In the genomic region with DNA sequence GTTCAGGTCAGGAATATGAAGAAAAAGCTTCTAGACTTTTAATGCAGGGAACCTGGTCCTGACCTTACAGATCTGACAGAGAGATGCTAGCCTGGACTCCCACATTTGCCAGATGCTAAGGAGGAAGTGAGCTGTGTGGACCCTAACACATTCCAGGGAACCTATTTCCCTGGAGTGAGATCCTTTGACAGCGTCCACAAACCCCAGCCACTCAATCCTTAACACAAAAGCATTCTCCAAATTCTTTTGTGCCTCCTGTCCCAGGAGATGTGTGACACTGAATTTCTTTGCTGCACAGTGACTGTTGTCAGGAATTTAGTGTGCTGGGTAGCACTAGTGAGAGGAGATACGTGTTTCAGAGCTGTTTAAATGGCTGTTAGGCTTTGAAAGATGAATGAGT, we compare ENCODE assay signal across 32 mouse cellular contexts. TPM values are rescaled to one million over a fixed set of nuclear protein-coding genes. Genes with fewer than 3 reads are reported as not detected.
DNase-seq lines count a peak whose midpoint lies in the region; ATAC-seq lines count a peak whose summit lies in the region.
"Had no signal": no experiment of that assay in that cellular context is flagged by ENCODE, and none has a peak within 500 bp of the region (broad histone marks: within the 10 kb centered on the region; RNA-seq: fewer than 3 reads in every experiment).

No protein-coding gene starts in this region.

- peak; percentile 9 for DNase-seq in embryo, embryonic 11.5 days (ENCODE audit: low read depth, low spot score)
- DNase-seq in embryo, embryonic 11 days: no peak
- DNase-seq in hindbrain, embryonic 10.5 days (ENCODE audit: low spot score): no peak
- DNase-seq in 3T3-L1 (ENCODE audit: low read depth, low spot score): peak; percentile 54
- DNase-seq in embryonic facial prominence, embryonic 10.5 days (ENCODE audit: low spot score): no peak
- DNase-seq in adrenal gland, adult 18-20 months (ENCODE audit: low spot score in 2 of 2): no peak
- no peak for DNase-seq in urinary bladder, adult 18-20 months (ENCODE audit: low spot score in 2 of 2)
- DNase-seq: adrenal gland, postnatal 14 days; cerebellum, adult 9-10 months; kidney, adult 9 months; kidney, postnatal 14 days; left cerebral cortex, postnatal 4 days; thymus, adult 2 months; thymus, postnatal 4 days had no signal

- no peak for ATAC-seq in hindbrain, embryonic 13.5 days (ENCODE audit: low FRiP score)
- ATAC-seq: hindbrain, embryonic 16.5 days; intestine, embryonic 15.5 days had no signal

- H3K4me3 ChIP-seq in hindbrain, embryonic 10.5 days: no peak overlapping the region
- no peak overlapping the region for H3K4me3 ChIP-seq in hindbrain, embryonic 13.5 days
- H3K4me3 ChIP-seq in embryonic facial prominence, embryonic 10.5 days: no peak overlapping the region
- H3K4me3 ChIP-seq: intestine, embryonic 15.5 days; limb, embryonic 15.5 days; midbrain, embryonic 12.5 days had no signal

- peaks cover 19% of the 10 kb centered on the region for H3K4me1 ChIP-seq in hindbrain, embryonic 10.5 days (replicated peaks)
- H3K4me1 ChIP-seq in hindbrain, embryonic 13.5 days (replicated peaks): 0 out of 2 replicates have a peak, but pooled peaks cover 3% of the 10 kb centered on the region
- H3K4me1 ChIP-seq in embryonic facial prominence, embryonic 10.5 days: peaks cover 18% of the 10 kb centered on the region
- H3K4me1 ChIP-seq: intestine, embryonic 15.5 days; limb, embryonic 15.5 days had no signal

- H3K36me3 ChIP-seq in hindbrain, embryonic 10.5 days: no peaks in the 10 kb centered on the region
- H3K36me3 ChIP-seq in hindbrain, embryonic 13.5 days: no peaks in the 10 kb centered on the region
- H3K36me3 ChIP-seq in embryonic facial prominence, embryonic 10.5 days (replicated peaks): no peaks in the 10 kb centered on the region
- H3K36me3 ChIP-seq: G1E; intestine, embryonic 15.5 days; limb, embryonic 15.5 days; midbrain, embryonic 12.5 days had no signal

- no peaks in the 10 kb centered on the region for H3K9me3 ChIP-seq in hindbrain, embryonic 10.5 days
- no peaks in the 10 kb centered on the region for H3K9me3 ChIP-seq in hindbrain, embryonic 13.5 days
- no peaks in the 10 kb centered on the region for H3K9me3 ChIP-seq in embryonic facial prominence, embryonic 10.5 days
- H3K9me3 ChIP-seq: intestine, embryonic 15.5 days; limb, embryonic 15.5 days; midbrain, embryonic 12.5 days had no signal

- no peaks in the 10 kb centered on the region for H3K27me3 ChIP-seq in hindbrain, embryonic 10.5 days (ENCODE audit: insufficient read depth, poor library complexity, severe bottlenecking)
- no peaks in the 10 kb centered on the region for H3K27me3 ChIP-seq in hindbrain, embryonic 13.5 days
- H3K27me3 ChIP-seq in embryonic facial prominence, embryonic 10.5 days (replicated peaks; ENCODE audit: low read depth, poor library complexity, severe bottlenecking): no peaks in the 10 kb centered on the region
- H3K27me3 ChIP-seq: intestine, embryonic 15.5 days; limb, embryonic 15.5 days; midbrain, embryonic 12.5 days had no signal

- WGBS in hindbrain, embryonic 10.5 days: 4% methylated on average over 2 of the region's 2 CpGs
- 7% methylated on average over 2 of the region's 2 CpGs for WGBS in hindbrain, embryonic 13.5 days
- 9% methylated on average over 2 of the region's 2 CpGs for WGBS in embryonic facial prominence, embryonic 10.5 days

- peak overlapping the region; percentile 62; the same call in 1 of the 2 replicates for H3K27ac ChIP-seq in hindbrain, embryonic 10.5 days
- no peak overlapping the region for H3K27ac ChIP-seq in hindbrain, embryonic 13.5 days
- peak overlapping the region; percentile 61 for H3K27ac ChIP-seq in embryonic facial prominence, embryonic 10.5 days (replicated peaks)
- H3K27ac ChIP-seq: intestine, embryonic 15.5 days; limb, embryonic 15.5 days; liver, embryonic 14.5 days; midbrain, embryonic 12.5 days had no signal

- H3K4me2 ChIP-seq in hindbrain, embryonic 13.5 days: no peak overlapping the region
- H3K4me2 ChIP-seq: heart, embryonic 11.5 days; intestine, embryonic 15.5 days; limb, embryonic 15.5 days; midbrain, embryonic 12.5 days had no signal

- H3K9ac ChIP-seq in hindbrain, embryonic 13.5 days: no peak overlapping the region
- H3K9ac ChIP-seq: intestine, embryonic 15.5 days; limb, embryonic 15.5 days; liver, embryonic 14.5 days; midbrain, embryonic 12.5 days had no signal

RNA-seq across cellular contexts. Expression of a gene that starts 9.2 kb away (rescaled TPM):
- polyA plus RNA-seq in hindbrain, embryonic 10.5 days (2016; fragmentation: Nextera tagmentation; extraction: Ambion mirVana): not detected in 2 replicates
- not detected in 2 replicates for polyA plus RNA-seq in hindbrain, embryonic 13.5 days (2015; fragmentation: Nextera tagmentation; extraction: Ambion mirVana)
- not detected in 2 replicates for polyA plus RNA-seq in embryonic facial prominence, embryonic 10.5 days (2016; fragmentation: Nextera tagmentation; extraction: Ambion mirVana)
- total RNA-seq in adrenal gland, adult 18-20 months (2021): not detected
- total RNA-seq: adrenal gland, postnatal 14 days; common myeloid progenitor, adult 5-6 weeks; gastrocnemius, postnatal 4 days; heart, postnatal 25 days; layer of hippocampus, adult 18-20 months; layer of hippocampus, postnatal 14 days; left cerebral cortex, postnatal 4 days; monocyte, adult 5-6 weeks; neutrophil, adult 5-6 weeks had no signal
- polyA plus RNA-seq: forebrain, embryonic 11.5 days; G1E; heart, embryonic 11.5 days; hindbrain, embryonic 16.5 days; intestine, embryonic 15.5 days; limb, embryonic 15.5 days; liver, embryonic 14.5 days; midbrain, embryonic 12.5 days; stomach, embryonic 16.5 days had no signal

RNA-seq across cellular contexts. Expression of a gene that starts 41.0 kb away (rescaled TPM):
- not detected in 2 replicates for polyA plus RNA-seq in hindbrain, embryonic 10.5 days (2016; fragmentation: Nextera tagmentation; extraction: Ambion mirVana)
- polyA plus RNA-seq in hindbrain, embryonic 13.5 days (2015; fragmentation: Nextera tagmentation; extraction: Ambion mirVana): not detected in 2 replicates
- polyA plus RNA-seq in embryonic facial prominence, embryonic 10.5 days (2016; fragmentation: Nextera tagmentation; extraction: Ambion mirVana): not detected in 2 replicates
- not detected for total RNA-seq in adrenal gland, adult 18-20 months (2021)
- total RNA-seq: common myeloid progenitor, adult 5-6 weeks; gastrocnemius, postnatal 4 days; heart, postnatal 25 days; layer of hippocampus, adult 18-20 months; layer of hippocampus, postnatal 14 days; left cerebral cortex, adult 8-10 months; left cerebral cortex, postnatal 4 days; monocyte, adult 5-6 weeks; neutrophil, adult 5-6 weeks had no signal
- polyA plus RNA-seq: forebrain, embryonic 11.5 days; G1E; heart, embryonic 11.5 days; hindbrain, embryonic 16.5 days; limb, embryonic 15.5 days; liver, embryonic 14.5 days; midbrain, embryonic 12.5 days had no signal

Comparison
In these comparisons a context has a peak if more than half of its experiments do, and no peak if none do; other contexts are left out.
1. DNase-seq: peak in embryo, embryonic 11.5 days (single experiment) and 3T3-L1 (single experiment); none in embryo, embryonic 11 days (single experiment), hindbrain, embryonic 10.5 days (single experiment), embryonic facial prominence, embryonic 10.5 days (single experiment), adrenal gland, adult 18-20 months (0 of 2) and urinary bladder, adult 18-20 months (0 of 2).